Mouse (Mus musculus): Measurements from ENCODE around the gene Apoa5.
"Not testable (repeated sequence)": the region's sequence is repeated elsewhere in the genome, so short reads cannot be mapped to it uniquely, and the experiment has no call there.

Gene Apoa5

GRCm38 (mm10) chr9:46261131-46261530, 7.3 kb upstream of the Apoa5 start:
- no peak for DNase-seq (ENCODE audit: extremely low read depth, low read depth)

DNA sequence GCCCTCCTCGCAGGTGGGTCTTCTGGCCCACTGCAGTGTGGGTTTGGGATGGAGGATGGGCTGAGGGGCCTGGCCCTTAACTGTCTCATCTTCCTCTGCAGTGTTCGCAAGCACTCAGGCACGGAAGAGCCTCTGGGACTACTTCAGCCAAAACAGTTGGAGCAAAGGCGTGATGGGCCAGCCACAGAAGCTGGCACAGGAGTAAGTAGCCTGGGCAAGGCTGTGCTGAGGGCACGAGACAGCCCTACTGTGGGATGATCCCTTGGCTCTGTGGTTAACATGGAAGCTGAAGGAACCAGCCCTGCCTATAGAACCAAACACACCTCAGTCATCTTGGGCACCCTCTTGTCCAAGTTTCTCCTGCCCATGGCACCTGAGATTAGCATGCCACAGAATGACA, 692 bp downstream of the Apoa5 start:
- DNase-seq (ENCODE audit: extremely low read depth, low read depth) = no peak

DNA sequence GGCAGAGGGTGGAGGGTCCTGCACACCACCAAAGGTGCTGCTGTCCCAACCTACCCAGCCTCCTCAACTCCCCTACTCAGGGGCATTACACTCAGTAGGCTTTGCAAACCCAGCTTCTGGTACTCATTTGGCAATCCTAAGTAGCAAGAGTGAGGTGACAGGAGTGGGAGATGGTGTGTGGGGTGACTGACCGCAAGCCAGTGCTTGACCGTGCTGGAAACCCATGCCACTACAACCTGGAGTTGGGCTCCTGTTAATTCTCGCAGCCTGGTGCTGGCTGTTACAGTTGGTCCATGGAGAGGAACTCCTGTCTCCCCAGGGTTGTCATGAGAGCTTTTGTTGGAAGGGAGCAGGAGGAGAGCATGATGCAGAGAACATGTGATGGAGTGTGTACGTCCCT, 2.3 kb downstream of the Apoa5 start:
- DNase-seq (ENCODE audit: extremely low read depth, low read depth) = no peak

GRCm38 (mm10) chr9:46272070-46272469, 3.6 kb downstream of the Apoa5 start:
- DNase-seq (ENCODE audit: extremely low read depth, low read depth) = peak; percentile 87

- peak; percentile 94 for DNase-seq (ENCODE audit: extremely low read depth, low read depth)
Observed at GRCm38 (mm10) chr9:46272677-46273454, 4.4 kb downstream of the Apoa5 start, which contains the start of gene Zpr1. TSS of gene Zpr1 (plus strand) at chr9:46273064.

- DNase-seq (ENCODE audit: extremely low read depth, low read depth) = no peak
Observed at GRCm38 (mm10) chr9:46274494-46274893, 6.1 kb downstream of the Apoa5 start.

DNA sequence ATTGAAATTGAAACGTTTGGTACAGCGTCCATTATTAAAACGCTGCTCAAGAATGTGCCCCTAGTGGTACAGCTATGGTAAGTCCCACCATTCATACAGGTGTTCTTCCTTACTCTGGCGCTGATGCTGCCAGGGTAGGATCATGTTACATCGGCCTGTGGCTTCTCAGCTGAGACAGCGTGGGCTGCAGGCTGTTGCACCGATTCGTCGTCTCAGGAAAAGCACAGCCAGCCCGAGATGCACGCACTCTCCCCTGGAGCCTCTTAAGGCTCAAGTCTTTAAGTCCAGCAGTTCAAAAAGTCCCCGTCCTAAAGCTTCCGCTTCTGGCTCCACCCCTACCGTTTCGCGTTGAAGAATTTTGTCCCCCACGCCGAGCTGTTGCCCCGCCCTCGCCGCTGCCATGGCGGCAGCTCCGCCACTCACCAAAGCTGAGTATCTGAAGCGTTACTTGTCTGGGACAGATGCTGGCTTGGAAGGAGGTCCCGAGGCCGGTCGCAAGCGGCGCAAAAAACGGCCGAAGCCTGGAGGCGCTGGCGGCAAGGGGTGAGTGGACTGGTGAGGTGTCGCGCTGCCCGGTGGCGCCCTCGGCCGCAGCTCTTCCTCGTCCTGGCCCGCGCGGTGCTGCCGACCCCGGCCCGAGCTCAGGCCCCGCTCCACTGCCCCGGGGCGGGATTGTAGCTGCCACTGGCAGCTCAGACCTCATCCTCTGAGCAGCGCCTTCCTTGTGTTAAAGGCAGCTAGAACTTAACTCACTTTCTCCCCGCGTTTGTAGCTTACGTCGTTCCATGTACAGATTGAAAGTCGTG, 14.4 kb downstream of the Apoa5 start, which contains the start of gene Bud13:
TSS of gene Bud13 (plus strand) at position 378 of the 806 bp plus-strand sequence.
- DNase-seq (ENCODE audit: extremely low read depth, low read depth) = peak; percentile 85

DNA sequence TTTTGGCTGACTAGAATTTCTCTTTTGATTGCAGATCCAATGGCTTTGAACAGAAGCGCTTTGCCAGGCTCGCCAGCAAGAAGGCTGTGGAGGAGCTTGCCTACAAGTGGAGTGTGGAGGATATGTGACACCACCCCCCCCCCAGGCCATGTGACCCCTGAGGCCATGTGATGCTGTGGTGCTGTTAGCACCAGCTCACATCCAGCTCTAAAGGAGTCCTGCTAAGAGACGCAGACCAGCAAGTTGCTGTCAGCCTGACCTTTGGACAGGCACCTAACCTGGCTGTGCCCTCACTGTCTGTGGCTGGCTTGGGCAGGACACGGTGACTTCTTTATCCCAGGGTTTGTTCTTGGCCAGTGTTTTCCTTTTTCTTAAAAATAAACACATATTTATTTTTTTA, 29.9 kb downstream of the Apoa5 start:
- DNase-seq (ENCODE audit: extremely low read depth, low read depth) = no peak

GRCm38 (mm10) chr9:46302142-46302541, 33.7 kb downstream of the Apoa5 start:
- DNase-seq (ENCODE audit: extremely low read depth, low read depth) = peak; percentile 32

DNA sequence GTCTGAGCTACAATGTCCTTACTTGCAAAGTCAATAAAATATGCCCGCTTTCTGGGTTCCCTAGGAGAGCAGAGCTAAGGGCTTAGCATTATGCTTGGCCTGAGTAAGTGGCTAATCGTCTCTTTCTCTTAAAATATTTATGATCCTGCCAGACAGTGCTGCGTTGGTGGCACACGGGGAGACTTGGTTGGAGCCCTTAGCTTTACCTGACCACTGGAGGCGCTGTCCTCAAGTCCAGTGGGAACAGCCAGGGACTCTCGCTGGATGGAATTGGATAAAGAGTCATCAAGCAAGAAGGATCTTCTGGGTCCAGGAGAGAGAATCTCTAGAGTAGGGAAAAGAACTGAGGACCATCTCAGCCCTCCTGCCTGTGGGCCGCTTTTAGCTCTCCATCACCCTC, 40.7 kb downstream of the Apoa5 start:
- DNase-seq (ENCODE audit: extremely low read depth, low read depth) = no peak

DNA sequence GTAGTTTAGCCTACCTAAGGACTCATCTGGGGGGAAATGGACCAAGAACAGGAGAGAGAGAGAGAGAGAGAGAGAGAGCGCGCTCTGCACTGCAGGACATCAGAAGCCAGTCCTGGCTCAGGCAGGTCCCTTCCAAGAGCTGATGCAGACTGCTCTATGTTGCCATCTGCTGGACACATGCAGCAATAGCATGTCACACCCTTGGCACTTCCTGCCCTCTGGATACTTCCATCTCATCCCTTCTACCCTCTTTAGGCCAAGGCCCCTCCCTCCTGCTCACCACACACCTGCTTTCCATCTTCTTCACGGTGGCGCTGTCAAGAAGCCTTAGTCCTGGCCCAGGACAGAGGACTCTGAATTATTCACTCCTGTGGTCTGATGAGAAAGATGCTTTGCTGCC, 46.1 kb downstream of the Apoa5 start:
- peak; percentile 47 for DNase-seq (ENCODE audit: extremely low read depth, low read depth)

- DNase-seq (ENCODE audit: extremely low read depth, low read depth) = no peak
Observed at GRCm38 (mm10) chr9:46314921-46315320, 46.5 kb downstream of the Apoa5 start.

- DNase-seq (ENCODE audit: extremely low read depth, low read depth) = no peak
Observed at GRCm38 (mm10) chr9:46315807-46316365, 47.5 kb downstream of the Apoa5 start.

GRCm38 (mm10) chr9:46316388-46316787, 48.0 kb downstream of the Apoa5 start:
- DNase-seq (ENCODE audit: extremely low read depth, low read depth) = no peak

GRCm38 (mm10) chr9:46316909-46317308, 48.5 kb downstream of the Apoa5 start:
- DNase-seq (ENCODE audit: extremely low read depth, low read depth) = no peak

DNA sequence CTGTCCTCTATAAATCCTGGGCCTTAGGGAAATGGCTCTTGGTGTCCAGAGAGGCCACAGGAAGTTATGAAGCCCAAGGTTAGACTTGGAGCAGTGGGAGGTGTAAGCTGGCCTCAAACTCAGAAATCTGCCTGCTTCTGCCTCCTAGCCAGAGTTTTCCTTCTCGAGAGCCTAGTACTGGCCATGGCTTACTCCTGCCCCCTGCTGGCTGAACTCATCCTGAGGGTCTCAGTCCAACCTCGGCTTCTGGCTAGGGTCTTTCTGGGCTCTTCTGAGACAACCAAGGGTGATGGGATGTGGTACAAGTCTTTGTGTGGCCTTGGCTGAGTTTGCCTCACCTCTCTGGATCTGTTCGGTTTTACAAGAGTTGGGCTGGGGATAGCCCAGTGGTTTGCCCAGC, 49.5 kb downstream of the Apoa5 start:
- DNase-seq (ENCODE audit: extremely low read depth, low read depth) = no peak

- not testable (repeated sequence) for DNase-seq (ENCODE audit: extremely low read depth, low read depth)
Observed at GRCm38 (mm10) chr9:46319886-46320285, 51.5 kb downstream of the Apoa5 start, which contains the start of gene 4931429L15Rik. TSS of gene 4931429L15Rik (minus strand) at chr9:46319986.

DNA sequence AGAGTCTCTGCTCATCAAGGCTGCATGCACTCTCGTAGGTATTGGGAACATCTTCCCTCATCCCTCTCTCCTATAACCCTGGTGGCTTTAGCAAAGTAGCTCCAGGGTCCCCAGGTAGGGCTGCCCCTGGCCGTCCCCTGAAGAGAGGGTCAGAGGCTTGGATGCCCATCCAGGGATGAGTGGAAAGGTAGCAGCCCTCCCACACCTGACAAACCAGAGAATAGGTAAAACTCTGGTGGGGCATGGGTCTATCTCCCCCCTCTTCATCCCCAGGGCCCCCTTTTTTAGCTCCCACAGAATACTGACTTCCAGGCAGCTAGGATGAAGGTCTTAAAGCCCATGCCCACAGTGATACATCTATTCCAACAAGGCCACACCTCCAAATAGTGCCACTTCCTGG, 52.0 kb downstream of the Apoa5 start:
- no peak for DNase-seq (ENCODE audit: extremely low read depth, low read depth)

Measured in MEL-GATA-1-ER (cell line).